Mouse (Mus musculus) midbrain, embryonic 13.5 days (tissue): Measurements from ENCODE around the gene Cfap97d1. TPM values are rescaled to one million over a fixed set of nuclear protein-coding genes. Genes with fewer than 3 reads are reported as not detected.
"Not testable (repeated sequence)": the region's sequence is repeated elsewhere in the genome, so short reads cannot be mapped to it uniquely, and the experiment has no call there.

Experiments
- ATAC-seq: fragments of 200-750 bp; cut with Nextera tagmentation; 2 replicates; pipeline ENCODE4 v1.8.0; 2017; ENCODE audit warnings: mild to moderate bottlenecking, moderate TSS enrichment, moderate library complexity
- H3K27ac ChIP-seq: fragments of 300-500 bp; sonication (generic); 2 replicates; pipeline ENCODE4 v1.5.1; 2015; ENCODE audit warnings: inconsistent platforms, mild to moderate bottlenecking, moderate library complexity
- H3K27me3 ChIP-seq: fragments of 300-500 bp; sonication (generic); 2 replicates; pipeline ENCODE4 v1.6.1; 2015; ENCODE audit warnings: mild to moderate bottlenecking, inconsistent platforms
- H3K36me3 ChIP-seq: fragments of 300-500 bp; sonication (generic); 2 replicates; pipeline ENCODE4 v1.6.1; 2015; ENCODE audit warnings: mild to moderate bottlenecking, inconsistent platforms
- H3K4me1 ChIP-seq: fragments of 300-500 bp; sonication (generic); replicated peaks from 2 replicates; pipeline ENCODE4 v1.6.1; 2015; ENCODE audit warnings: inconsistent platforms
- H3K4me2 ChIP-seq: fragments of 300-500 bp; sonication (generic); replicated peaks from 2 replicates; pipeline ENCODE4 v1.6.1; 2015; ENCODE audit warnings: moderate library complexity, mild to moderate bottlenecking, inconsistent platforms
- H3K4me3 ChIP-seq: fragments of 300-500 bp; sonication (generic); replicated peaks from 2 replicates; pipeline ENCODE4 v1.5.1; 2015; ENCODE audit warnings: mild to moderate bottlenecking, inconsistent platforms
- H3K9ac ChIP-seq: fragments of 300-500 bp; sonication (generic); replicated peaks from 2 replicates; pipeline ENCODE4 v1.6.1; 2015; ENCODE audit warnings: mild to moderate bottlenecking, inconsistent platforms
- H3K9me3 ChIP-seq: fragments of 300-500 bp; sonication (generic); 2 replicates; pipeline ENCODE4 v1.6.1; 2016; ENCODE audit warnings: mild to moderate bottlenecking, inconsistent platforms
- WGBS: fragments of 180-500 bp; shearing (Covaris S2); methylation state at CpG from one replicate; pipeline ENCODE4 v1.1.7; 2015; 5-methylcytosine and 5-hydroxymethylcytosine counted together
- polyA plus RNA-seq: library from polyadenylated mRNA; unstranded; fragments of >200 nt; fragmentation: Nextera tagmentation; extraction: Ambion mirVana; gene quantifications from 2 replicates; pipeline ENCODE4 v1.2.1, GENCODE M21; 2015

Cfap97d1 gene
- polyA plus RNA-seq, 1 experiment from 2014 or later, result not detected

- H3K9ac ChIP-seq, result no peak overlapping the region
- H3K9me3 ChIP-seq, result no peaks in the 10 kb centered on the region
- no peak for ATAC-seq
- no peaks in the 10 kb centered on the region for H3K27me3 ChIP-seq
- no peak overlapping the region for H3K4me3 ChIP-seq
- no peak overlapping the region for H3K4me2 ChIP-seq
- H3K4me1 ChIP-seq, result no peaks in the 10 kb centered on the region
- H3K27ac ChIP-seq, result no peak overlapping the region
- 60% methylated on average over 9 of the region's 9 CpGs for WGBS
- no peaks in the 10 kb centered on the region for H3K36me3 ChIP-seq
These were observed 9.2 kb upstream of the Cfap97d1 start for GRCm38 (mm10) chr11:101974923-101975322.

- H3K9me3 ChIP-seq, result no peaks in the 10 kb centered on the region
- H3K4me2 ChIP-seq, result no peak overlapping the region
- H3K9ac ChIP-seq, result no peak overlapping the region
- no peak overlapping the region for H3K4me3 ChIP-seq
- 93% methylated on average over 7 of the region's 7 CpGs for WGBS
- ATAC-seq, result no peak
- H3K27ac ChIP-seq, result no peak overlapping the region
- H3K27me3 ChIP-seq, result no peaks in the 10 kb centered on the region
- H3K36me3 ChIP-seq, result no peaks in the 10 kb centered on the region
- H3K4me1 ChIP-seq, result no peaks in the 10 kb centered on the region
These were observed 7.1 kb upstream of the Cfap97d1 start for GRCm38 (mm10) chr11:101976949-101977348.

GRCm38 (mm10) chr11:101979140-101979539 is 4.9 kb upstream of the Cfap97d1 start:
- H3K4me3 ChIP-seq, result no peak overlapping the region
- 84% methylated on average over 5 of the region's 5 CpGs for WGBS
- no peaks in the 10 kb centered on the region for H3K9me3 ChIP-seq
- no peak overlapping the region for H3K9ac ChIP-seq
- 0 out of 2 replicates have a peak, but pooled peaks cover 6% of the 10 kb centered on the region for H3K27me3 ChIP-seq
- H3K27ac ChIP-seq, result no peak overlapping the region
- peaks cover 3% of the 10 kb centered on the region for H3K4me1 ChIP-seq
- no peaks in the 10 kb centered on the region for H3K36me3 ChIP-seq
- H3K4me2 ChIP-seq, result no peak overlapping the region
- ATAC-seq, result no peak

- peaks cover 13% of the 10 kb centered on the region for H3K4me1 ChIP-seq
- H3K9ac ChIP-seq, result no peak overlapping the region
- ATAC-seq, result no peak
- no peaks in the 10 kb centered on the region for H3K9me3 ChIP-seq
- 74% methylated on average over 9 of the region's 9 CpGs for WGBS
- no peak overlapping the region for H3K27ac ChIP-seq
- no peaks in the 10 kb centered on the region for H3K36me3 ChIP-seq
- H3K4me2 ChIP-seq, result no peak overlapping the region
- no peak overlapping the region for H3K4me3 ChIP-seq
- peaks cover 10% of the 10 kb centered on the region; the same call in 1 of the 2 replicates for H3K27me3 ChIP-seq
These were observed 3.4 kb upstream of the Cfap97d1 start for GRCm38 (mm10) chr11:101980603-101981157.

GRCm38 (mm10) chr11:101981850-101982249 is 2.2 kb upstream of the Cfap97d1 start:
- Histone ChIP-seq H3K4me1 (peaks cover 13% of the 10 kb centered on the region), H3K9ac (no peak overlapping the region), H3K27me3 (peaks cover 11% of the 10 kb centered on the region; the same call in 1 of the 2 replicates), H3K4me3 (no peak overlapping the region), H3K27ac (no peak overlapping the region), H3K4me2 (no peak overlapping the region), H3K9me3 (no peaks in the 10 kb centered on the region), H3K36me3 (no peaks in the 10 kb centered on the region)
- ATAC-seq, result no peak
- 85% methylated on average over 12 of the region's 12 CpGs for WGBS

GRCm38 (mm10) chr11:101982981-101983411 is 1.1 kb upstream of the Cfap97d1 start:
- peak overlapping the region; percentile 98; the same call in 1 of the 2 replicates for H3K4me2 ChIP-seq
- 55% methylated on average over 6 of the region's 6 CpGs for WGBS

GRCm38 (mm10) chr11:101983431-101983921 is 603 bp upstream of the Cfap97d1 start:
- 77% methylated on average over 10 of the region's 10 CpGs for WGBS
- no peaks in the 10 kb centered on the region for H3K9me3 ChIP-seq
- H3K36me3 ChIP-seq, result no peaks in the 10 kb centered on the region
- peaks cover 13% of the 10 kb centered on the region for H3K4me1 ChIP-seq
- ATAC-seq, result no peak
- peaks cover 18% of the 10 kb centered on the region for H3K27me3 ChIP-seq
- H3K9ac ChIP-seq, result no peak overlapping the region
- peak overlapping the region; percentile 98 for H3K4me2 ChIP-seq
- peak overlapping the region; percentile 60 for H3K4me3 ChIP-seq
- H3K27ac ChIP-seq, result no peak overlapping the region

More at GRCm38 (mm10) chr11:101982981-101983411, 1.1 kb upstream of the Cfap97d1 start:
- H3K9ac ChIP-seq, result no peak overlapping the region
- H3K36me3 ChIP-seq, result no peaks in the 10 kb centered on the region
- H3K4me3 ChIP-seq, result no peak overlapping the region
- H3K27me3 ChIP-seq, result peaks cover 18% of the 10 kb centered on the region
- ATAC-seq, result no peak
- no peak overlapping the region for H3K27ac ChIP-seq
- H3K4me1 ChIP-seq, result peaks cover 13% of the 10 kb centered on the region
- H3K9me3 ChIP-seq, result no peaks in the 10 kb centered on the region

GRCm38 (mm10) chr11:101985450-101985849 is 1.4 kb downstream of the Cfap97d1 start:
- H3K27ac ChIP-seq, H3K36me3 ChIP-seq, H3K9ac ChIP-seq, H3K4me3 ChIP-seq, H3K9me3 ChIP-seq, ATAC-seq: not testable (repeated sequence)
- Histone ChIP-seq H3K4me2 (peak overlapping the region; percentile 98; the same call in 1 of the 2 replicates), H3K4me1 (peaks cover 13% of the 10 kb centered on the region), H3K27me3 (peaks cover 21% of the 10 kb centered on the region)
- 69% methylated on average over 6 of the region's 6 CpGs for WGBS

GRCm38 (mm10) chr11:101985990-101986389 is 1.9 kb downstream of the Cfap97d1 start:
- H3K9ac ChIP-seq, result no peak overlapping the region
- no peak overlapping the region for H3K4me3 ChIP-seq
- H3K27me3 ChIP-seq, result peaks cover 21% of the 10 kb centered on the region
- WGBS, result 9% methylated on average over 10 of the region's 10 CpGs
- H3K9me3 ChIP-seq, result no peaks in the 10 kb centered on the region
- peaks cover 13% of the 10 kb centered on the region for H3K4me1 ChIP-seq
- ATAC-seq, result peak; percentile 53; the same call in 1 of the 2 replicates
- no peak overlapping the region for H3K27ac ChIP-seq
- no peaks in the 10 kb centered on the region for H3K36me3 ChIP-seq
- H3K4me2 ChIP-seq, result no peak overlapping the region

- Histone ChIP-seq H3K27ac (no peak within 1 kb of the TSS), H3K4me2 (no peak within 1 kb of the TSS), H3K9ac (no peak within 1 kb of the TSS), H3K4me1 (peaks cover 13% of the 10 kb centered on the region), H3K9me3 (no peaks in the 10 kb centered on the region), H3K36me3 (no peaks in the 10 kb centered on the region), H3K27me3 (peaks cover 21% of the 10 kb centered on the region), H3K4me3 (no peak within 1 kb of the TSS)
- 82% methylated on average over 3 of the region's 3 CpGs for WGBS
- no peak for ATAC-seq
These were observed 2.8 kb downstream of the Cfap97d1 start, which contains the start of gene Dusp3 for GRCm38 (mm10) chr11:101986913-101987312. Gene Dusp3 (minus strand): TSS chr11:101987013.

GRCm38 (mm10) chr11:101990244-101990643 is 6.2 kb downstream of the Cfap97d1 start:
- 88% methylated on average over 3 of the region's 3 CpGs for WGBS
- H3K4me2 ChIP-seq, result no peak overlapping the region
- no peaks in the 10 kb centered on the region for H3K4me1 ChIP-seq
- H3K9ac ChIP-seq, result no peak overlapping the region
- no peak overlapping the region for H3K27ac ChIP-seq
- ATAC-seq, result no peak
- peaks cover 11% of the 10 kb centered on the region; the same call in 1 of the 2 replicates for H3K27me3 ChIP-seq
- no peak overlapping the region for H3K4me3 ChIP-seq
- H3K36me3 ChIP-seq, result no peaks in the 10 kb centered on the region
- H3K9me3 ChIP-seq, result no peaks in the 10 kb centered on the region

- no peaks in the 10 kb centered on the region for H3K9me3 ChIP-seq
- WGBS, result 83% methylated on average over 3 of the region's 3 CpGs
- no peak overlapping the region for H3K27ac ChIP-seq
- ATAC-seq, result no peak
- no peak overlapping the region for H3K4me3 ChIP-seq
- H3K4me1 ChIP-seq, result no peaks in the 10 kb centered on the region
- peaks cover 10% of the 10 kb centered on the region; the same call in 1 of the 2 replicates for H3K27me3 ChIP-seq
- H3K36me3 ChIP-seq, result peaks cover 5% of the 10 kb centered on the region; the same call in 1 of the 2 replicates
- no peak overlapping the region for H3K9ac ChIP-seq
- no peak overlapping the region for H3K4me2 ChIP-seq
These were observed 7.7 kb downstream of the Cfap97d1 start for GRCm38 (mm10) chr11:101991813-101992212.
